Mouse (Mus musculus): Measurements from ENCODE around the gene Pecam1. TPM values are rescaled to one million over a fixed set of nuclear protein-coding genes. Genes with fewer than 3 reads are reported as not detected.

The Pecam1 gene
- polyA plus RNA-seq, 1 experiment = 57.9 TPM

GRCm38 (mm10) chr11:106773061-106773460, 22.6 kb upstream of the Pecam1 start:
- TF ChIP-seq POLR2A (IDR thresholded peaks at IDR 0.05; ENCODE audit: control insufficient read depth, extremely low read depth, insufficient read depth, low read length, poor library complexity) = no peak
- 97% methylated on average over 9 of the region's 9 CpGs for WGBS
- Histone ChIP-seq H3K36me3 (ENCODE audit: control insufficient read depth, insufficient read depth, low read length) (peaks cover 61% of the 10 kb centered on the region), H3K27ac (ENCODE audit: control insufficient read depth, insufficient read depth, low read length) (no peak overlapping the region), H3K4me3 (ENCODE audit: control insufficient read depth, insufficient read depth, low read length) (no peak overlapping the region), H3K27me3 (ENCODE audit: control insufficient read depth, insufficient read depth, low read length) (no peaks in the 10 kb centered on the region), H3K4me1 (replicated peaks; ENCODE audit: control insufficient read depth, insufficient read depth, low read length) (no peaks in the 10 kb centered on the region)
- no peak for DNase-seq

DNA sequence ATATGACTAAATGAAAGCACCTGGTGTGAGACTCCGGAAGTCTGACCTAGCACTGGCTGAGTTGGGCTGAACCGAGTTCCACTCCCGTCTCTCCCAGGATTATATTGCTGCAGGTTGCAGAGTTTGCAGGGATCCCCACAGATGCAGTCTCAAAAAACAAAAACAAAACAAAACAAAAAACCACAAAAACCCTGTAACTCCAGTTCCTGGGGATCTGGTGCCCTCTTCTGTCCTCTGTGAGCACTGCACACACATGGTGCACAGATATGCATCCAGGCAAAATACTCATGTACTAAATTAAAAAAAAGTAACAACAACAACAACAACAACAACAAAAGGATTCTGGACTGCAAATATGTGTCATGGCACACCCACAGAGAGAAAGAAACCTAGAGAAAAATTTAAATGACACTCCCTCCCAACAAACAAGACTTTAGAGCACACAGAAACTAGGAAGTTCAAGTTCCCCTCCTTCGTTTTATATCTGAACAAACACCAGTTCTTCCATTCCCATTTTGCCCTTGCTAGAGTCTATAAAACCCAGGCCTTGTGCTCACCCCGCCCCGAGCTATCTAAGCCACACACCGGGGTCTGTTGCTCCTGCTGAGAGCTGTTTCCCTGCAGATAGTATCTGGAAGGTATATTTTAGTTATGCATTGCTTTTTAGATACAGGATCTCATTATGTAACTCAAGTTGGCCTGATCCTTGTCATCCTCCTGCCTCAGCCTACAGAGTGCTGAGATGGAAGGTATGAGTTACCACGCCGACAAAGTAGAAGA, 20.0 kb upstream of the Pecam1 start:
- no peaks in the 10 kb centered on the region for H3K27me3 ChIP-seq (ENCODE audit: control insufficient read depth, insufficient read depth, low read length)
- H3K4me3 ChIP-seq (ENCODE audit: control insufficient read depth, insufficient read depth, low read length) = no peak overlapping the region
- TF ChIP-seq POLR2A (IDR thresholded peaks at IDR 0.05; ENCODE audit: control insufficient read depth, extremely low read depth, insufficient read depth, low read length, poor library complexity) = no peak
- no peak for TF ChIP-seq CTCF (IDR thresholded peaks at IDR 0.05; ENCODE audit: borderline replicate concordance, control insufficient read depth, extremely low read depth, insufficient read depth, low read length, poor library complexity)
- no peaks in the 10 kb centered on the region for H3K4me1 ChIP-seq (replicated peaks; ENCODE audit: control insufficient read depth, insufficient read depth, low read length)
- peak; percentile 61 for DNase-seq
- peaks cover 67% of the 10 kb centered on the region for H3K36me3 ChIP-seq (ENCODE audit: control insufficient read depth, insufficient read depth, low read length)
- 95% methylated on average over 9 of the region's 9 CpGs for WGBS
- H3K27ac ChIP-seq (ENCODE audit: control insufficient read depth, insufficient read depth, low read length) = no peak overlapping the region

GRCm38 (mm10) chr11:106767516-106767915, 17.1 kb upstream of the Pecam1 start:
- peaks cover 43% of the 10 kb centered on the region for H3K36me3 ChIP-seq (ENCODE audit: control insufficient read depth, insufficient read depth, low read length)
- TF ChIP-seq POLR2A (IDR thresholded peaks at IDR 0.05; ENCODE audit: control insufficient read depth, extremely low read depth, insufficient read depth, low read length, poor library complexity) (no peak), CTCF (IDR thresholded peaks at IDR 0.05; ENCODE audit: borderline replicate concordance, control insufficient read depth, extremely low read depth, insufficient read depth, low read length, poor library complexity) (no peak)
- WGBS = 97% methylated on average over 4 of the region's 4 CpGs
- no peak for DNase-seq
- H3K27ac ChIP-seq (ENCODE audit: control insufficient read depth, insufficient read depth, low read length) = no peak overlapping the region
- H3K4me1 ChIP-seq (replicated peaks; ENCODE audit: control insufficient read depth, insufficient read depth, low read length) = peaks cover 12% of the 10 kb centered on the region
- no peaks in the 10 kb centered on the region for H3K27me3 ChIP-seq (ENCODE audit: control insufficient read depth, insufficient read depth, low read length)
- H3K4me3 ChIP-seq (ENCODE audit: control insufficient read depth, insufficient read depth, low read length) = no peak overlapping the region

DNA sequence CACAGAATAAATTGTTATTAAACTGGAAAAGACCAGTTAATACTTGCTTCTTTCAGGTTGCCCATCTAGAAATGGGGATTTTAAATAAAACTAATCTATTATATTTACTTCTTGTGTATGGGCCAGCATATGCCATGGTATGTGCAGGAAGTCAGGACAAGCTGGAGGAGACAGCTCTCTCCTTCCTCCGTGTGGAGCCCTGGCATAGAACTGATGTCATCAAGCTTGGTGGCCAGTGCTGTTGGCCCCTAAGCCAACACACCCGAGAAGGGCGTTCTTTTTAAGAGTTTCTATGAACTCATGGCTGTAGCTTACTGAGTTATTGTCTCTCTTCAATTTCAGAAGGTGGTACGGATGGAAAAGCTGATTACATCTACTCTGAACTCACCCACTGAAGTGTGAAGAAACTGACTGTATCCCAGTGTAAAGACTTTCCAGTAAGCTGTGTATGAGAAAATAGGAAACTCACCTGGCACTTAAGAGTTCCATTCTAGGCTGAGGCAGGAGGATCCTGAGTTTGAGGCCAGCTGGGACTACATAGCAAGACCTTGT, 16.3 kb upstream of the Pecam1 start:
- Histone ChIP-seq H3K4me1 (replicated peaks; ENCODE audit: control insufficient read depth, insufficient read depth, low read length) (peaks cover 20% of the 10 kb centered on the region), H3K27me3 (ENCODE audit: control insufficient read depth, insufficient read depth, low read length) (no peaks in the 10 kb centered on the region), H3K4me3 (ENCODE audit: control insufficient read depth, insufficient read depth, low read length) (no peak overlapping the region), H3K27ac (ENCODE audit: control insufficient read depth, insufficient read depth, low read length) (no peak overlapping the region), H3K36me3 (ENCODE audit: control insufficient read depth, insufficient read depth, low read length) (peaks cover 39% of the 10 kb centered on the region)
- 92% methylated on average over 4 of the region's 4 CpGs for WGBS
- TF ChIP-seq POLR2A (IDR thresholded peaks at IDR 0.05; ENCODE audit: control insufficient read depth, extremely low read depth, insufficient read depth, low read length, poor library complexity) (no peak), CTCF (IDR thresholded peaks at IDR 0.05; ENCODE audit: borderline replicate concordance, control insufficient read depth, extremely low read depth, insufficient read depth, low read length, poor library complexity) (no peak)
- DNase-seq = no peak

DNA sequence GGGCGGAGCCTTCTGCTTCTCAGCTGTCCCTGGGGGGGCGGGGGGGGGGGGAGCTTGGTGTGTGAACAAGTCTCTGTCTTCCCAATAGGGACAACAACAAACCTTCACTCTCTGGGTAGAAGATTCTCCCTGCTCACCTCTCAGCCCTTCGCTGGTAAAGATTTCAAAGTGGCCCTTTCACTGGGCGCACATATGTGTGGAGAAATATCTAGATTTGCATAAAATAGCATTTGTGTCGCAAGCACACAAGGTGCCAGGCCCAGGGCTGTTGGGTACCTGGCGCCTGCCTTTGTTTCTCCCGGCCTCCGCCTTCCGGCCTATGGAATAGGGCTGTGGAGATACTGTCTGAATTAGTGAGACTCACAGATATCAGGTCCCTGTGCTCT, 12.4 kb upstream of the Pecam1 start:
- Histone ChIP-seq H3K4me1 (replicated peaks; ENCODE audit: control insufficient read depth, insufficient read depth, low read length) (peaks cover 29% of the 10 kb centered on the region), H3K27me3 (ENCODE audit: control insufficient read depth, insufficient read depth, low read length) (no peaks in the 10 kb centered on the region), H3K36me3 (ENCODE audit: control insufficient read depth, insufficient read depth, low read length) (peaks cover 18% of the 10 kb centered on the region), H3K4me3 (ENCODE audit: control insufficient read depth, insufficient read depth, low read length) (no peak overlapping the region), H3K27ac (ENCODE audit: control insufficient read depth, insufficient read depth, low read length) (peak overlapping the region; percentile 41; the same call in 1 of the 2 replicates)
- TF ChIP-seq POLR2A (IDR thresholded peaks at IDR 0.05; ENCODE audit: control insufficient read depth, extremely low read depth, insufficient read depth, low read length, poor library complexity) = no peak
- no peak for TF ChIP-seq CTCF (IDR thresholded peaks at IDR 0.05; ENCODE audit: borderline replicate concordance, control insufficient read depth, extremely low read depth, insufficient read depth, low read length, poor library complexity)
- WGBS = 53% methylated on average over 9 of the region's 9 CpGs
- no peak for DNase-seq

DNA sequence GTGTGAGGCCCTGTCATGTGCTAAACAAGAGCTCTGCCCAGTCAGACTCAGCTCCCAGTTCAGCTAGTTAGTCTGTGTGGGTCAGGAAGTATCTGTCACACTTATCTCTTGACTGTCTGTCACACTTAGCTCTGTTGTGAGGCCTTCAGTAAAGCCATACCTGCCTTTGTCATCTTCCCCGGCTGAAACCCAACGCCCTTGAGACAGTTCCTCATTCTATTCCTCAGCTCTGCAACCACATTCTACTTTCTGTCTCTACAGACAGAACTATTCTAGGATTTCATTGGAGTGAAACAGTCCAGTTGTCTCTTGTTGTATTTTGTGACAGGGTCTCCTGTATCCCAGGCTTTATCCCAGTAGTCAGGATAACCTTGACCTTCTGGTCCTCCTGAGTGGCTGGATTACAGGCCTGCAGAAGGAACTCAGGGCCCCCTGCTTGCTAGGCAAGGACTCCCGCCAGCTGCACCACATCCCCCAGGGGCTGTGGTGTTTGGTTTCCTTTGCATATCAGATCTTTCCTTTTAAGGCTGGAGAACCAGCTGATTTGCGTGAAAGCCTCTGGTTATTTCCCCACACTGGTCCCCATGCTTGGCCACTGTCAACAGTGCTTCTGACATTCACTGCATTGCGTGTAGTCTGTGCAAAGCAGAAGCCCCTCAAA, 11.8 kb upstream of the Pecam1 start:
- H3K27ac ChIP-seq (ENCODE audit: control insufficient read depth, insufficient read depth, low read length) = peak overlapping the region; percentile 41
- no peaks in the 10 kb centered on the region for H3K27me3 ChIP-seq (ENCODE audit: control insufficient read depth, insufficient read depth, low read length)
- DNase-seq = peak; percentile 53
- H3K4me3 ChIP-seq (ENCODE audit: control insufficient read depth, insufficient read depth, low read length) = no peak overlapping the region
- 4% methylated on average over 5 of the region's 5 CpGs for whole genome bisulfite sequencing
- peaks cover 13% of the 10 kb centered on the region for H3K36me3 ChIP-seq (ENCODE audit: control insufficient read depth, insufficient read depth, low read length)
- TF ChIP-seq POLR2A (IDR thresholded peaks at IDR 0.05; ENCODE audit: control insufficient read depth, extremely low read depth, insufficient read depth, low read length, poor library complexity) = no peak
- peaks cover 29% of the 10 kb centered on the region for H3K4me1 ChIP-seq (replicated peaks; ENCODE audit: control insufficient read depth, insufficient read depth, low read length)

Data from thymus, adult 2 months (tissue).